Mouse (Mus musculus) lung, embryonic 14.5 days (tissue): ENCODE results near the gene Mdga2. TPM values are rescaled to one million over a fixed set of nuclear protein-coding genes. Genes with fewer than 3 reads are reported as not detected.

Experiments used
- ATAC-seq: fragments of 200-750 bp; cut with Nextera tagmentation; 2 replicates; pipeline ENCODE4 v1.8.0; 2017; ENCODE audit warnings: mild to moderate bottlenecking, moderate TSS enrichment, moderate library complexity; ENCODE audit not compliant: insufficient read depth
- DNase-seq: peaks from one replicate; pipeline ENCODE4 v3.0.0-alpha.2; 2015
- H3K27ac ChIP-seq: fragments of 300-500 bp; sonication (generic); 2 replicates; pipeline ENCODE4 v1.5.1; 2014; ENCODE audit warnings: low read depth, mild to moderate bottlenecking, moderate library complexity
- H3K27me3 ChIP-seq: fragments of 300-500 bp; sonication (generic); 2 replicates; pipeline ENCODE4 v1.6.1; 2014; ENCODE audit warnings: low read length, control low read depth; ENCODE audit not compliant: insufficient read depth
- H3K36me3 ChIP-seq: fragments of 300-500 bp; sonication (generic); 2 replicates; pipeline ENCODE4 v1.6.1; 2014; ENCODE audit warnings: control low read depth; ENCODE audit not compliant: insufficient read depth
- H3K4me1 ChIP-seq: fragments of 300-500 bp; sonication (generic); 2 replicates; pipeline ENCODE4 v1.6.1; 2014; ENCODE audit warnings: antibody characterized with exemption, control low read depth; ENCODE audit not compliant: insufficient read depth
- H3K4me2 ChIP-seq: fragments of 300-500 bp; sonication (generic); 2 replicates; pipeline ENCODE4 v1.6.1; 2014; ENCODE audit warnings: mild to moderate bottlenecking
- H3K4me3 ChIP-seq: fragments of 300-500 bp; sonication (generic); 2 replicates; pipeline ENCODE4 v1.5.1; 2014; ENCODE audit warnings: low read depth, low read length
- H3K9ac ChIP-seq: fragments of 300-500 bp; sonication (generic); 2 replicates; pipeline ENCODE4 v1.6.1; 2014
- H3K9me3 ChIP-seq: fragments of 300-500 bp; sonication (generic); 2 replicates; pipeline ENCODE4 v1.6.1; 2016; ENCODE audit warnings: low read depth, low read length, control low read depth
- CTCF ChIP-seq: IDR thresholded peaks from 2 replicates; pipeline ENCODE4 v1.5.1; 2016; ENCODE audit warnings: antibody characterized with exemption, low read depth
- WGBS: fragments of 180-500 bp; shearing (Covaris S2); extraction: QIAGEN DNeasy Blood & Tissue Kit; methylation state at CpG from one replicate; pipeline ENCODE4 v1.1.7; 2014; 5-methylcytosine and 5-hydroxymethylcytosine counted together
- polyA plus RNA-seq: library from polyadenylated mRNA; unstranded; fragments of >200 nt; fragmentation: Nextera tagmentation; extraction: Ambion mirVana; gene quantifications from 2 replicates; pipeline ENCODE4 v1.2.1, GENCODE M21; 2014

Mdga2 gene
- polyA plus RNA-seq, 1 experiment from 2014 or later, result 0.41 TPM

DNA sequence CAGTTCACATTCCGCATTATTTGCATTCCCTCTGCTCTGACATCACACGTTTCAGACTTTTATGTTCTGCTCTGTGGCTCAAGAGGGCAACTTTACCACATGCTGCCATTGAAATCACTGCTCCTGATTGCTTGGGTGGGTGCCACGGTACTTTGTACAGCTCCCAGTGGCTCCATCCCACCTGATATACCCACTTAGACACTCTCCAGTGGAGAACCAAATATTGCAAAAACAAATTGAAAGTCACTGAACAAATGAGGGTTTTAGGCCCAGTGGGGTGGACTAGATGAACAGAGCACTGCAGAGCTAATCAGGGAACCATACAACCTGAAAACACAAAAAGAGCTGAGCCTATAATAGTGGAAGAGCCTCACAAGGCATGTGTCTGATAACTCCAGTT lies 268.2 kb downstream of the Mdga2 start:
- H3K4me2 ChIP-seq, result no peak overlapping the region
- H3K36me3 ChIP-seq, result no peaks in the 10 kb centered on the region
- no peak overlapping the region for H3K9ac ChIP-seq
- no peaks in the 10 kb centered on the region for H3K27me3 ChIP-seq
- ATAC-seq (no peak), DNase-seq (no peak)
- H3K4me3 ChIP-seq, result no peak overlapping the region
- no peaks in the 10 kb centered on the region for H3K4me1 ChIP-seq
- 57% methylated on average over 3 of the region's 3 CpGs for WGBS
- no peak overlapping the region for H3K27ac ChIP-seq
- no peaks in the 10 kb centered on the region for H3K9me3 ChIP-seq
- TF ChIP-seq CTCF, result no peak

DNA sequence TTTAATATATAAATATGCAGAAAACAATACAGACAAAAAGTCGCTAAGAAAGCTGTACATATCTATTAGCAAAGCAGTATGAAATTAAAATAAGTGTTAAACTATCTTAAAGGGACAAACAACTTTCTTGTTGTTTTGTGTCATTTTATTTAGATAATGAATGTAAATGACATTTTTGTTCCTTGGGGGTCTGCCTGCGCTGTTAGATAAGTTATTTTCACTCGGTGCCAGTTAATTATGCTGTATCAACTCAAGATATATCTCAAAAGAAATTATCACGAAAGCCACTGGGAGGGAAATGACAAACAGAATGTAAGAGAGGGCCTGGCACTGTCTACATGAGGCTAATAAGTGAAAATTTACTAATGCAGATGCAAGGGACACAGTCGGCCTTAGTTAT lies 306.6 kb downstream of the Mdga2 start:
- H3K36me3 ChIP-seq, result no peaks in the 10 kb centered on the region
- no peaks in the 10 kb centered on the region for H3K9me3 ChIP-seq
- H3K4me1 ChIP-seq, result no peaks in the 10 kb centered on the region
- no peaks in the 10 kb centered on the region for H3K27me3 ChIP-seq
- no peak overlapping the region for H3K4me2 ChIP-seq
- DNase-seq (no peak), ATAC-seq (no peak)
- no peak overlapping the region for H3K9ac ChIP-seq
- H3K27ac ChIP-seq, result no peak overlapping the region
- 83% methylated on average over 5 of the region's 5 CpGs for WGBS
- no peak overlapping the region for H3K4me3 ChIP-seq
- no peak for TF ChIP-seq CTCF

DNA sequence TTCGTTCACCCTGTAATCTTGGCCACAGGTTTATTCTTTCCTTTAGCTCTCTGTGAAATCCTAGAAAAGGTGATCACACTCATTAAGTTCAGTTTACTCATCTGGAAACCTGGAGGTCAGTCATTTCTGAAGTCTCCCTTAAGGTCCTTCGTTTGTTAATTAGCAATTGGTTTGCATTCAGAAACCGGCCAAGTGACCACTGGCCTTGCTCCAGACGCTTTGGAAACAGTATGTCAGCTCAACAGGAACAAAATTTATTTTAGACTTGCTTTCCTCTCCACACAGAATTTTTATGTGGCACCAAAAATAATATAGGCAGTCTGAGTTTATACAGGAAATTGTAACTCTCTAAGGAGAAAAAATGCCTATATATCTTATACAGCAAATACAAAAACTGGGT lies 323.0 kb downstream of the Mdga2 start:
- no peak overlapping the region for H3K4me2 ChIP-seq
- ATAC-seq (no peak), DNase-seq (no peak)
- H3K27ac ChIP-seq, result no peak overlapping the region
- no peaks in the 10 kb centered on the region for H3K9me3 ChIP-seq
- TF ChIP-seq CTCF, result no peak
- WGBS, result 70% methylated on average over 4 of the region's 4 CpGs
- H3K4me1 ChIP-seq, result no peaks in the 10 kb centered on the region
- H3K36me3 ChIP-seq, result no peaks in the 10 kb centered on the region
- no peak overlapping the region for H3K9ac ChIP-seq
- H3K27me3 ChIP-seq, result no peaks in the 10 kb centered on the region
- H3K4me3 ChIP-seq, result no peak overlapping the region

DNA sequence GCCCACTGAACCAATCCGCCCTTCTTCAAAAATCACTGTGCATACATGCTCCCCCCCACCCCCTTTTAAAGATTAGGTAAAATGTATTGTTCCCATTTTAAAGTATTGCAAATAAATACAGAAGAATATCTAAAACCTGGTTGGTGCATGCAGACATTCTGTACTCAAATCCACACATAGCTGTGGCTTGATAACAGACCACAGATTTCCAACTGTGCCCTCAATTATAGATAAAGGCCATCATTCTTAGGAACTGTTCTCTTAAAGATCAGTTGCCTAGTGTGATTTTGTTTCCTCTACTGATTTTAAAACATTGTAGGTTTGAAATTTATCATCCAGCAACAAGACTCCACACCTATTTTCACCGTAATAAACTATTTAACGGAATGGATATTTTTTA lies 325.6 kb downstream of the Mdga2 start:
- H3K4me1 ChIP-seq, result no peaks in the 10 kb centered on the region
- no peak overlapping the region for H3K9ac ChIP-seq
- H3K36me3 ChIP-seq, result no peaks in the 10 kb centered on the region
- H3K4me2 ChIP-seq, result no peak overlapping the region
- no peak for ATAC-seq
- no peak for DNase-seq
- H3K9me3 ChIP-seq, result no peaks in the 10 kb centered on the region
- WGBS, result 94% methylated on average over 3 of the region's 3 CpGs
- no peaks in the 10 kb centered on the region for H3K27me3 ChIP-seq
- no peak for TF ChIP-seq CTCF
- no peak overlapping the region for H3K27ac ChIP-seq
- no peak overlapping the region for H3K4me3 ChIP-seq

DNA sequence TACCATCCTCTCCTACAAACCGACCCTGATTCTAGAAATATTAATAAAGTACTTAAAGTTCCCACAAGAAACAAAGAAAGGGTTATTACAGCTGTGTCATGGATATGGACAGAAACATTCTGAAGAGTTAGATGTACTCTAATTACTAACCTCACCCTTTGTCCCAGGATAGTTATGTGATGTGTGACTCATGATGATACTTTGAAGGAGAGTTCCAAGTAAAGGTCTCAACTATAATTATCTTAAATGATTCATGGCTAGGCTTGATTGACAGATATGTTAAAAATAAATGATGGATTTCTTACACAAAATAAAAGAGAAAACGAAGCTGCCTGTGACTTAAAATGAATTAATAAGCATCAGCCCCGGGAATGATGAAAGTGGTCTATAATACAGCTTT lies 332.1 kb downstream of the Mdga2 start:
- H3K4me2 ChIP-seq, result no peak overlapping the region
- no peak overlapping the region for H3K27ac ChIP-seq
- no peak overlapping the region for H3K9ac ChIP-seq
- H3K9me3 ChIP-seq, result no peaks in the 10 kb centered on the region
- WGBS, result 77% methylated on average over 3 of the region's 3 CpGs
- TF ChIP-seq CTCF, result no peak
- H3K4me1 ChIP-seq, result no peaks in the 10 kb centered on the region
- no peak overlapping the region for H3K4me3 ChIP-seq
- no peaks in the 10 kb centered on the region for H3K36me3 ChIP-seq
- no peaks in the 10 kb centered on the region for H3K27me3 ChIP-seq
- DNase-seq (no peak), ATAC-seq (no peak)

DNA sequence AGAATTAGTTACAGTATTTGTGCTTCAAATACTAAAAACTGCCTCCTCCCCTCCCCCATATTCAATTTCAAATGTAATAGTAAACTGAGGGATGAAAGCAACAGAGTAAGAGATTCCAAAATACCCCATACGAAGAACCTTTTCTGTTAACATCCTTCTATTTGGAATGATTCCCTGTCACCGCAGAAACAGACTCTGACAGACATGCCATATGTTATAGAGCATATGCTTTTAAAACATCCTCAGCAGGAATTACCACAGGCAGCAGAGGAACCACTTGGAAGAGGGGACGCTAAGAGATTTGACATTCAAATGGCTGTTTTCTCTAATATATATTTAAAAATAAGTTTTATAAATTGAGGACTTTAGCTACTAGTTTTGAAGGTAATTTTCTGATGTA lies 333.1 kb downstream of the Mdga2 start:
- Histone ChIP-seq H3K9ac (no peak overlapping the region), H3K4me2 (no peak overlapping the region), H3K27ac (no peak overlapping the region), H3K9me3 (no peaks in the 10 kb centered on the region), H3K4me3 (no peak overlapping the region), H3K27me3 (no peaks in the 10 kb centered on the region), H3K36me3 (no peaks in the 10 kb centered on the region), H3K4me1 (no peaks in the 10 kb centered on the region)
- ATAC-seq (no peak), DNase-seq (no peak)
- TF ChIP-seq CTCF, result no peak
- WGBS, result 71% methylated on average over 3 of the region's 3 CpGs

GRCm38 (mm10) chr12:66888636-66889035 lies 333.7 kb downstream of the Mdga2 start:
- H3K36me3 ChIP-seq, result no peaks in the 10 kb centered on the region
- 71% methylated on average over 1 of the region's 1 CpGs for WGBS
- no peak overlapping the region for H3K4me3 ChIP-seq
- DNase-seq, result no peak
- H3K4me2 ChIP-seq, result no peak overlapping the region
- TF ChIP-seq CTCF, result no peak
- H3K9me3 ChIP-seq, result no peaks in the 10 kb centered on the region
- no peak for ATAC-seq
- no peak overlapping the region for H3K27ac ChIP-seq
- no peaks in the 10 kb centered on the region for H3K4me1 ChIP-seq
- H3K9ac ChIP-seq, result no peak overlapping the region
- H3K27me3 ChIP-seq, result no peaks in the 10 kb centered on the region

GRCm38 (mm10) chr12:66866199-66866598 lies 356.1 kb downstream of the Mdga2 start:
- no peaks in the 10 kb centered on the region for H3K36me3 ChIP-seq
- no peak overlapping the region for H3K9ac ChIP-seq
- no peaks in the 10 kb centered on the region for H3K4me1 ChIP-seq
- no peak for ATAC-seq
- H3K27me3 ChIP-seq, result no peaks in the 10 kb centered on the region
- H3K27ac ChIP-seq, result no peak overlapping the region
- no peaks in the 10 kb centered on the region for H3K9me3 ChIP-seq
- DNase-seq, result no peak
- no peak for TF ChIP-seq CTCF
- 73% methylated on average over 3 of the region's 3 CpGs for WGBS
- no peak overlapping the region for H3K4me2 ChIP-seq
- no peak overlapping the region for H3K4me3 ChIP-seq
